Mouse (Mus musculus) MEL (cell line): ENCODE measurements around the gene Fis1. TPM values are rescaled to one million over a fixed set of nuclear protein-coding genes. Genes with fewer than 3 reads are reported as not detected.

Experiments used
- DNase-seq: peaks from one replicate; pipeline ENCODE4 v3.0.0; 2011; ENCODE audit warnings: low read depth, low spot score
- H3K27ac ChIP-seq: 2 replicates; pipeline ENCODE4 v1.5.1; 2012; ENCODE audit warnings: low read depth, mild to moderate bottlenecking, control low read depth, low read length, moderate library complexity; ENCODE audit not compliant: control insufficient read depth
- H3K27me3 ChIP-seq, 2 experiments: fragments of 150-350 bp in 1 of 2; sonication (generic) in 1 of 2; 2 replicates each; pipeline ENCODE4 v1.6.1; 2012; ENCODE audit warnings: low read length in 2 of 2, mild to moderate bottlenecking in 2 of 2, improper control_type of control experiment in 1 of 2, moderate library complexity in 1 of 2; ENCODE audit not compliant: insufficient read depth in 2 of 2, control insufficient read depth in 1 of 2
- H3K36me3 ChIP-seq, 2 experiments: 2 replicates each; pipeline ENCODE4 v1.6.1; 2012 to 2014; ENCODE audit warnings: low read length in 2 of 2, improper control_type of control experiment in 1 of 2, inconsistent platforms in 1 of 2, mild to moderate bottlenecking in 1 of 2; ENCODE audit not compliant: insufficient read depth in 2 of 2, control insufficient read depth in 1 of 2
- H3K4me1 ChIP-seq, 2 experiments: fragments of 150-350 bp in 1 of 2; sonication (generic) in 1 of 2; 2 replicates each; pipeline ENCODE4 v1.6.1; 2012; ENCODE audit warnings: low read length in 2 of 2, improper control_type of control experiment in 1 of 2, mild to moderate bottlenecking in 1 of 2; ENCODE audit not compliant: insufficient read depth in 2 of 2, control insufficient read depth in 1 of 2
- H3K4me3 ChIP-seq, 2 experiments: fragments of 150-350 bp in 1 of 2; sonication (generic) in 1 of 2; 2 replicates each; pipeline ENCODE4 v1.5.1; 2012; ENCODE audit warnings: low read depth in 2 of 2, low read length in 2 of 2, mild to moderate bottlenecking in 2 of 2, moderate library complexity in 2 of 2, control low read depth in 1 of 2, improper control_type of control experiment in 1 of 2; ENCODE audit not compliant: control insufficient read depth in 1 of 2, insufficient read depth in 1 of 2
- H3K79me2 ChIP-seq: 2 replicates; pipeline ENCODE4 v1.6.1; 2012; ENCODE audit warnings: mild to moderate bottlenecking, low read length, moderate library complexity; ENCODE audit not compliant: control insufficient read depth, poor library complexity, insufficient read depth
- H3K9ac ChIP-seq: 2 replicates; pipeline ENCODE4 v1.6.1; 2012; ENCODE audit warnings: low read depth, mild to moderate bottlenecking, control low read depth, low read length, moderate library complexity; ENCODE audit not compliant: control insufficient read depth, poor library complexity, severe bottlenecking
- H3K9me3 ChIP-seq: fragments of 150-350 bp; sonication (generic); replicated peaks from 2 replicates; pipeline ENCODE4 v1.6.1; 2012; ENCODE audit warnings: mild to moderate bottlenecking, low read length, improper control_type of control experiment, moderate library complexity; ENCODE audit not compliant: insufficient read depth
- BHLHE40 ChIP-seq: IDR thresholded peaks from 2 replicates; pipeline ENCODE4 v1.6.1; 2012; ENCODE audit warnings: low read depth, mild to moderate bottlenecking, inconsistent platforms, low read length, improper control_type of control experiment, borderline replicate concordance
- CHD1 ChIP-seq: IDR thresholded peaks from 2 replicates; pipeline ENCODE4 v1.6.1; 2012; ENCODE audit warnings: low read depth, mild to moderate bottlenecking, inconsistent platforms, low read length, improper control_type of control experiment
- CHD2 ChIP-seq: IDR thresholded peaks from 2 replicates; pipeline ENCODE4 v1.6.1; 2011; ENCODE audit warnings: low read length, improper control_type of control experiment
- ELF1 ChIP-seq: IDR thresholded peaks from 2 replicates; pipeline ENCODE4 v1.6.1; 2014; ENCODE audit warnings: low read depth, mild to moderate bottlenecking, inconsistent platforms, low read length, improper control_type of control experiment, moderate library complexity
- EP300 ChIP-seq, 2 experiments: IDR thresholded peaks; 2 replicates each; pipeline ENCODE4 v1.6.1; 2011; ENCODE audit warnings: improper control_type of control experiment in 2 of 2, low read length in 2 of 2, low read depth in 1 of 2, mild to moderate bottlenecking in 1 of 2
- ETS1 ChIP-seq: IDR thresholded peaks from 2 replicates; pipeline ENCODE4 v1.6.1; 2012; ENCODE audit warnings: low read depth, mild to moderate bottlenecking, inconsistent platforms, low read length, improper control_type of control experiment, moderate library complexity
- GABPA ChIP-seq: IDR thresholded peaks from 2 replicates; pipeline ENCODE4 v1.6.1; 2012; ENCODE audit warnings: low read depth, mild to moderate bottlenecking, inconsistent platforms, low read length, improper control_type of control experiment, moderate library complexity
- GATA1 ChIP-seq: IDR thresholded peaks from 2 replicates; pipeline ENCODE4 v1.6.1; 2011; ENCODE audit warnings: low read depth, low read length, improper control_type of control experiment
- KAT2A ChIP-seq: conservative IDR thresholded peaks from 2 replicates; pipeline ENCODE4 v1.6.1; 2012; ENCODE audit warnings: low read depth, low read length, improper control_type of control experiment, inconsistent platforms
- MAFK ChIP-seq: IDR thresholded peaks from 2 replicates; pipeline ENCODE4 v1.6.1; 2011; ENCODE audit warnings: low read depth, mild to moderate bottlenecking, low read length, improper control_type of control experiment, borderline replicate concordance
- MAX ChIP-seq: IDR thresholded peaks from 2 replicates; pipeline ENCODE4 v1.6.1; 2011; ENCODE audit warnings: low read length, improper control_type of control experiment
- MAZ ChIP-seq: IDR thresholded peaks from 2 replicates; pipeline ENCODE4 v1.6.1; 2012; ENCODE audit warnings: low read depth, mild to moderate bottlenecking, inconsistent platforms, low read length, improper control_type of control experiment
- MEF2A ChIP-seq: IDR thresholded peaks from 2 replicates; pipeline ENCODE4 v1.6.1; 2014; ENCODE audit warnings: low read depth, mild to moderate bottlenecking, inconsistent platforms, low read length, improper control_type of control experiment; ENCODE audit not compliant: poor library complexity, insufficient replicate concordance, severe bottlenecking; ENCODE audit errors: extremely low read depth
- MYC ChIP-seq: IDR thresholded peaks from 2 replicates; pipeline ENCODE4 v1.6.1; 2011; ENCODE audit warnings: low read depth, mild to moderate bottlenecking, low read length, improper control_type of control experiment, moderate library complexity
- NRF1 ChIP-seq: IDR thresholded peaks from 2 replicates; pipeline ENCODE4 v1.6.1; 2014; ENCODE audit warnings: low read depth, mild to moderate bottlenecking, inconsistent platforms, low read length, improper control_type of control experiment, moderate library complexity; ENCODE audit not compliant: poor library complexity, insufficient read depth, severe bottlenecking
- POLR2AphosphoS2 ChIP-seq: IDR thresholded peaks from 2 replicates; pipeline ENCODE4 v1.6.1; 2011; ENCODE audit warnings: low read length, improper control_type of control experiment
- POLR2AphosphoS5 ChIP-seq: IDR thresholded peaks from 2 replicates; pipeline ENCODE4 v1.6.1; 2012; ENCODE audit warnings: low read depth, borderline replicate concordance, mild to moderate bottlenecking, inconsistent platforms, low read length, moderate library complexity, mixed read lengths
- SIN3A ChIP-seq: IDR thresholded peaks from 2 replicates; pipeline ENCODE4 v1.6.1; 2012; ENCODE audit warnings: low read length, improper control_type of control experiment, inconsistent platforms
- SMC3 ChIP-seq: IDR thresholded peaks from 2 replicates; pipeline ENCODE4 v1.6.1; 2011; ENCODE audit warnings: low read depth, low read length, improper control_type of control experiment
- TAL1 ChIP-seq: IDR thresholded peaks from 2 replicates; pipeline ENCODE4 v1.6.1; 2012; ENCODE audit warnings: mild to moderate bottlenecking, inconsistent platforms, low read length, moderate library complexity, mixed read lengths
- TBP ChIP-seq: IDR thresholded peaks from 2 replicates; pipeline ENCODE4 v1.8.0; 2011; ENCODE audit warnings: low read depth, low read length, improper control_type of control experiment
- TCF12 ChIP-seq: IDR thresholded peaks from 2 replicates; pipeline ENCODE4 v1.6.1; 2014; ENCODE audit warnings: low read depth, mild to moderate bottlenecking, inconsistent platforms, low read length, improper control_type of control experiment, moderate library complexity
- UBTF ChIP-seq: IDR thresholded peaks from 2 replicates; pipeline ENCODE4 v1.6.1; 2012; ENCODE audit warnings: low read depth, mild to moderate bottlenecking, inconsistent platforms, low read length, improper control_type of control experiment, moderate library complexity, borderline replicate concordance; ENCODE audit not compliant: insufficient read depth
- USF1 ChIP-seq: IDR thresholded peaks from 2 replicates; pipeline ENCODE4 v1.6.1; 2014; ENCODE audit warnings: low read depth, mild to moderate bottlenecking, inconsistent platforms, low read length, improper control_type of control experiment, moderate library complexity
- USF2 ChIP-seq, 2 experiments: IDR thresholded peaks; 2 replicates each; pipeline ENCODE4 v1.6.1; 2011 to 2012; ENCODE audit warnings: improper control_type of control experiment in 2 of 2, low read length in 2 of 2, borderline replicate concordance in 1 of 2, inconsistent platforms in 1 of 2, low read depth in 1 of 2, mild to moderate bottlenecking in 1 of 2; ENCODE audit not compliant: insufficient read depth in 1 of 2
- ZC3H11A ChIP-seq: IDR thresholded peaks from 2 replicates; pipeline ENCODE4 v1.6.1; 2012; ENCODE audit warnings: low read depth, mild to moderate bottlenecking, inconsistent platforms, low read length, improper control_type of control experiment
- ZKSCAN1 ChIP-seq: IDR thresholded peaks from 2 replicates; pipeline ENCODE4 v1.6.1; 2012; ENCODE audit warnings: low read depth, mild to moderate bottlenecking, inconsistent platforms, low read length, improper control_type of control experiment, moderate library complexity
- ZNF384 ChIP-seq: IDR thresholded peaks from 2 replicates; pipeline ENCODE4 v1.6.1; 2012; ENCODE audit warnings: low read depth, mild to moderate bottlenecking, inconsistent platforms, low read length, improper control_type of control experiment
- polyA plus RNA-seq, 2 experiments: library from polyadenylated mRNA; stranded (reverse) in 1 of 2; unstranded in 1 of 2; fragments of >175 nt in 1 of 2; fragments of >200 nt in 1 of 2; gene quantifications; 2 replicates each; pipeline versions ENCODE4 v1.2.1 to v1.2.4; 2012; ENCODE audit warnings: low replicate concordance in 2 of 2, low read depth in 1 of 2; ENCODE audit not compliant: insufficient read length in 2 of 2, insufficient read depth in 1 of 2, missing spikeins in 1 of 2
- total RNA-seq: library from RNA; depleted of rRNA; stranded (reverse); fragments of 300-350 nt; gene quantifications from 2 replicates; pipeline ENCODE4 v1.2.3, GENCODE M21; 2012

The Fis1 gene
- total and polyA plus RNA-seq, 3 experiments = 164 to 184 TPM; not detected in 1

DNA sequence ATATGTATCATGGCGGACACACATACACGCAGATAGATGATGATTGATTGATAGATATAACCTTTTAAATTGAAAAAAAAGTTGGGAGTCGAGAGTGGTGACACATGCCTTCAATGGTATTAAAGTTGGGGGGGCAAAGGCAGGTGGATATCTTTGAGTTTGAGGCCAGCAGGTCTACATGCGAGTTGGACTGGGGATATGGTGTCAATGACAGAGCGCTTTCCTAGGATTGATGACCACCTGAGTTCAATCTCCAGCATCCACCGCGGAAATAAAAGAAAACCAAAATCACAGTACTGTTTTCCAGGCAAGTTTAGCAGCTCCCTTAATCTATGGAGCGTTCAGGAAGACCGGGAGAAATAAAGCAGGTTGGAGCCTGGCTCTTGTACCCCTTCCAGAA is 45.5 kb upstream of the Fis1 start:
- Histone ChIP-seq H3K79me2 (no peaks in the 10 kb centered on the region), H3K9me3 (no peaks in the 10 kb centered on the region), H3K36me3 (no peaks in the 10 kb centered on the region), H3K9ac (peak overlapping the region; percentile 24; the same call in 1 of the 2 replicates), H3K4me3 (peak overlapping the region; percentile 45 to 90), H3K27ac (no peak overlapping the region), H3K4me1 (peaks cover 0 to 13% of the 10 kb centered on the region in 2 experiments; a peak in 1 of 4 replicates), H3K27me3 (no peaks in the 10 kb centered on the region)
- TF ChIP-seq ETS1 = no peak
- no peak for TF ChIP-seq MAFK
- TF ChIP-seq GATA1 = no peak
- no peak for DNase-seq

DNA sequence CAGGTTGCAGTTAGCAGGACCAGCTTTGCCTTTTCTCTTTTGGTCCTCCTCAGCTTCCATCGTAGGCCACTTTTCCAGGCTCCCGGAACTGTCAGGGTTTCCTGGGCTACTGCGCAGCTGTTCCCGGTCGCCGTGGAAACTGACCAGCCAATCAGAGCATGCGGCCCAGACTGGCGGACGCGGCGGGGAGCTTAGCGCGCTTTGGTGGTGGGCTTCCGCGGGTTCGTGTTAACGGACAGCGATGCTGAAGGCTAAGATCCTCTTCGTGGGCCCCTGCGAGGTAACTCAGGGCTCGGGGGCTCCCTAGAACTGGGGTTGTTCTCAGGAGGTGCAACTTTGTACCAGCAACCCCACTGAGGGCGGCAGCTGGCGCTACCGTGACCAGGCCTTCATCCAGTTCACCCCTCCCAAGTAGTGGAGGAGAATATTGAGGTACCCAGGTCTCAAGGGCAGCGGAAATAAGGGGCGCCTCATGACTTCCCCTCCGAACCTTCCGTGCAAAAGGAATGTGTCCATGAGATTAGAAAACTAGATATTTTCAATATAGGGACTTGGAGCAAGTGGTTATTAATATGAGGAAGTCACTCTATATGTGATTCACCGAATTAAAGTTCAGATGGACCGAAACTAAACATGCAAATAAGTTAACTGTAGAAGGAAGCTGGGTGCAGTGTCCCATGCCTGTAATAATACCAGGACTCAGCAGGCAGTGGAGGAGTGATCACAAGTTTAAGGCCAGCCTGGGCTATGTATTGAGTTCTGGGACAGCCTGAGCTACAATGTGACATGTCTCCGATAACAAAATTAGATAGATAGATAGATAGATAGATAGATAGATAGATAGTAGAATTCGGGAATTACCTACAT is 44.9 kb upstream of the Fis1 start, which contains the start of gene Ift22:
TSS of gene Ift22 (plus strand) at position 160 of the 867 bp plus-strand sequence.
- Histone ChIP-seq H3K4me3 (peak within 1 kb of the TSS; percentile 80 to 90), H3K4me1 (peaks cover 0 to 13% of the 10 kb centered on the region in 2 experiments; a peak in 1 of 4 replicates), H3K36me3 (no peaks in the 10 kb centered on the region), H3K79me2 (no peaks in the 10 kb centered on the region), H3K9me3 (no peaks in the 10 kb centered on the region), H3K27ac (peak within 1 kb of the TSS; percentile 5; the same call in 1 of the 2 replicates), H3K27me3 (no peaks in the 10 kb centered on the region), H3K9ac (peak within 1 kb of the TSS; percentile 73)
- DNase-seq = peak; percentile 92
- no peak for TF ChIP-seq GABPA
- peak; percentile 99 for TF ChIP-seq SIN3A
- 0 out of 2 replicates have a peak, but pooled peaks have one; percentile 42 for TF ChIP-seq MYC
- no peak for TF ChIP-seq TAL1
- TF ChIP-seq ZC3H11A = no peak
- TF ChIP-seq UBTF = no peak
- no peak; the same call in 1 of the 2 replicates for TF ChIP-seq CHD2
- no peak for TF ChIP-seq BHLHE40
- TF ChIP-seq MAZ = 0 out of 2 replicates have a peak, but pooled peaks have one; percentile 59
- no peak for TF ChIP-seq ZNF384
- no peak for TF ChIP-seq USF2 (IDR thresholded peaks at IDR 0.05; ENCODE audit: borderline replicate concordance in 1 of 2, insufficient read depth in 1 of 2, low read depth in 1 of 2, low read length in 2 of 2)
- peak; percentile 99 for TF ChIP-seq ELF1
- TF ChIP-seq ZKSCAN1 = no peak
- TF ChIP-seq MAX = no peak
- TF ChIP-seq USF1 = no peak
- TF ChIP-seq EP300 (IDR thresholded peaks at IDR 0.05; ENCODE audit: low read depth in 1 of 2, low read length in 2 of 2) = no peak
- TF ChIP-seq TCF12 = no peak; the same call in 1 of the 2 replicates
- TF ChIP-seq KAT2A = peak; percentile 72
- TF ChIP-seq GATA1 = peak; percentile 45; the same call in 1 of the 2 replicates
- no peak for TF ChIP-seq MEF2A
- no peak for TF ChIP-seq POLR2AphosphoS5
- peak; percentile 82 for TF ChIP-seq NRF1
- peak; percentile 51; the same call in 1 of the 2 replicates for TF ChIP-seq TBP
- no peak for TF ChIP-seq POLR2AphosphoS2
- TF ChIP-seq SMC3 = no peak
- 0 out of 2 replicates have a peak, but pooled peaks have one; percentile 38 for TF ChIP-seq CHD1
